Comparison of ENCODE assay signal across 8 mouse cellular contexts in the genomic region with DNA sequence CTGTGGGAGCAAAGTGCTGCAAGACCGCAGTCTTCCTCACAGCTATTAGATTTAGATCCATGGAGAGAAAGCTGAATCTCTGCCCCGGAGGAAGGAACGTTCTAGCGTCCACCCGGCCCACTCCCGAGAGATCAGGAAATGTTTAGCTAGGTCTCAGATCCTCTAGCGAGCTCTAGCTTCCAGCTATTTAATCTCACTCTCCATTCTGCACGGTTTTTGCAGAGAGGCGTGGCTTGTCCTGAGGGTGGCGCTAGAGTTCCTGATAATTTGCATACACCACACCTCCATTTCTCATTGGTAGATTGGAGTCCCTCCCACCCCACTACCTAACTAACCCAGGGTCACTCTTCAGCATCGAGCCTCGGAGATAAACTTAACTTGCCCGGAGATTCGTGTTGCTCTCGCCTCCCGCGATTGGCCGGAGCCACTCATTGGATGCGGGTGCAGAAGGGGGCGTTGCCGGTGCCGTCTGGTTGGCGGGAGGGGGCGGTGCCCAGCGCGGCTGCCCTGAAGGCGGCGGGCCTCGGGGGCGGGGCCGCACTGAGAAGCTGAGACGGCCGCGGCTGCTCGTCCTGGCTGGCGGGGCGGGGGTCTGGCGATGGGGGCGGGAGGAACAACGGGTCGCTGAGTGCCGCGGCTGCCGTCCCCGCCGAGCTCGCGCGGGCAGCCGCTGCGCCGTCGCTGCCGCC. TPM values are rescaled to one million over a fixed set of nuclear protein-coding genes. Genes with fewer than 3 reads are reported as not detected.
DNase-seq lines count a peak whose midpoint lies in the region; ATAC-seq and TF ChIP-seq lines count a peak whose summit lies in the region.

No protein-coding gene starts in this region.

- peak overlapping the region; percentile 95 for H3K4me3 ChIP-seq in E14TG2a.4 (replicated peaks; ENCODE audit: low read length)
- H3K4me3 ChIP-seq in forebrain, embryonic 12.5 days (replicated peaks), result peak overlapping the region; percentile 91
- H3K4me3 ChIP-seq in heart, postnatal 0 days (ENCODE audit: low read depth, low read length), result peak overlapping the region; percentile 84
- H3K4me3 ChIP-seq in liver, embryonic 16.5 days (ENCODE audit: low read depth, low read length), result peak overlapping the region; percentile 70
- H3K4me3 ChIP-seq in neural tube, embryonic 13.5 days, result peak overlapping the region; percentile 94
- peak overlapping the region; percentile 85 for H3K4me3 ChIP-seq in testis, adult 2 months (ENCODE audit: control insufficient read depth, low read depth, low read length)

- WGBS in forebrain, embryonic 12.5 days, result under 1% methylated on average over 53 of the region's 54 CpGs
- WGBS in heart, postnatal 0 days, result under 1% methylated on average over 34 of the region's 54 CpGs
- under 1% methylated on average over 54 of the region's 54 CpGs for WGBS in liver, embryonic 16.5 days (ENCODE audit: insufficient replicate concordance)
- WGBS in neural tube, embryonic 13.5 days, result under 1% methylated on average over 38 of the region's 54 CpGs

- peak overlapping the region; percentile 96 for H3K27ac ChIP-seq in forebrain, embryonic 12.5 days
- H3K27ac ChIP-seq in heart, postnatal 0 days (ENCODE audit: low read depth), result peak overlapping the region; percentile 93
- peak overlapping the region; percentile 77 for H3K27ac ChIP-seq in liver, embryonic 16.5 days (ENCODE audit: low read length)
- H3K27ac ChIP-seq in neural tube, embryonic 13.5 days (replicated peaks), result peak overlapping the region; percentile 97
- peak overlapping the region; percentile 88 for H3K27ac ChIP-seq in testis, adult 2 months (ENCODE audit: control insufficient read depth, insufficient read depth, low read depth, low read length)

- peaks cover 27% of the 10 kb centered on the region for H3K4me1 ChIP-seq in E14TG2a.4 (replicated peaks; ENCODE audit: low read depth, low read length)
- H3K4me1 ChIP-seq in forebrain, embryonic 12.5 days, result peaks cover 14% of the 10 kb centered on the region
- H3K4me1 ChIP-seq in heart, postnatal 0 days (ENCODE audit: control insufficient read depth, insufficient read depth), result 0 out of 2 replicates have a peak, but pooled peaks cover 6% of the 10 kb centered on the region
- peaks cover 10% of the 10 kb centered on the region for H3K4me1 ChIP-seq in liver, embryonic 16.5 days (ENCODE audit: control insufficient read depth, low read depth, low read length)
- peaks cover 32% of the 10 kb centered on the region for H3K4me1 ChIP-seq in neural tube, embryonic 13.5 days (replicated peaks)
- peaks cover 8% of the 10 kb centered on the region for H3K4me1 ChIP-seq in testis, adult 2 months (ENCODE audit: control insufficient read depth, insufficient read depth, low read length)

- TF ChIP-seq EP300 in heart, postnatal 0 days (IDR thresholded peaks at IDR 0.05; ENCODE audit: low read depth), result 0 out of 2 replicates have a peak, but pooled peaks have one; percentile 18

- H3K27me3 ChIP-seq in E14TG2a.4 (ENCODE audit: insufficient read depth, low read length), result no peaks in the 10 kb centered on the region
- no peaks in the 10 kb centered on the region for H3K27me3 ChIP-seq in forebrain, embryonic 12.5 days
- H3K27me3 ChIP-seq in heart, postnatal 0 days (ENCODE audit: control insufficient read depth, insufficient read depth, low read length), result no peaks in the 10 kb centered on the region
- H3K27me3 ChIP-seq in liver, embryonic 16.5 days (ENCODE audit: control insufficient read depth, insufficient read depth, low read depth, low read length), result peaks cover 15% of the 10 kb centered on the region
- no peaks in the 10 kb centered on the region for H3K27me3 ChIP-seq in neural tube, embryonic 13.5 days
- no peaks in the 10 kb centered on the region for H3K27me3 ChIP-seq in testis, adult 2 months (ENCODE audit: control insufficient read depth, insufficient read depth, low read length)

- peak overlapping the region; percentile 84 for H3K9ac ChIP-seq in forebrain, embryonic 12.5 days
- peak overlapping the region; percentile 71 for H3K9ac ChIP-seq in heart, postnatal 0 days (replicated peaks; ENCODE audit: low read depth, low read length)
- H3K9ac ChIP-seq in liver, embryonic 16.5 days (ENCODE audit: low read depth, low read length), result peak overlapping the region; percentile 65
- H3K9ac ChIP-seq in neural tube, embryonic 13.5 days, result peak overlapping the region; percentile 94

- H3K4me2 ChIP-seq in forebrain, embryonic 12.5 days, result peak overlapping the region; percentile 69
- peak overlapping the region; percentile 90 for H3K4me2 ChIP-seq in heart, postnatal 0 days (ENCODE audit: low read depth, low read length)
- peak overlapping the region; percentile 88 for H3K4me2 ChIP-seq in liver, embryonic 16.5 days (ENCODE audit: low read depth, low read length)
- peak overlapping the region; percentile 63 for H3K4me2 ChIP-seq in neural tube, embryonic 13.5 days

- TF ChIP-seq POLR2A in testis, adult 2 months (IDR thresholded peaks at IDR 0.05; ENCODE audit: control insufficient read depth, low read depth, low read length), result no peak

- no peaks in the 10 kb centered on the region for H3K36me3 ChIP-seq in E14TG2a.4 (ENCODE audit: insufficient read depth, low read length)
- no peaks in the 10 kb centered on the region for H3K36me3 ChIP-seq in forebrain, embryonic 12.5 days (replicated peaks)
- no peaks in the 10 kb centered on the region for H3K36me3 ChIP-seq in heart, postnatal 0 days (replicated peaks; ENCODE audit: control insufficient read depth, insufficient read depth, low read length)
- H3K36me3 ChIP-seq in liver, embryonic 16.5 days (ENCODE audit: control insufficient read depth, insufficient read depth), result no peaks in the 10 kb centered on the region
- H3K36me3 ChIP-seq in neural tube, embryonic 13.5 days, result no peaks in the 10 kb centered on the region
- no peaks in the 10 kb centered on the region for H3K36me3 ChIP-seq in testis, adult 2 months (ENCODE audit: control insufficient read depth, insufficient read depth, low read length)

- DNase-seq in c-Kit-positive CD71-positive TER-119-positive erythroid progenitor cells, embryonic 14.5 days (ENCODE audit: low spot score), result peak; percentile 92
- DNase-seq in heart, postnatal 0 days (ENCODE audit: low spot score), result peak; percentile 100
- DNase-seq in kidney, postnatal 4 days, result peak; percentile 98 to 99

- TF ChIP-seq CTCF in E14TG2a.4 (conservative IDR thresholded peaks at IDR 0.05; ENCODE audit: low read length), result peak; percentile 42
- TF ChIP-seq CTCF in heart, postnatal 0 days (IDR thresholded peaks at IDR 0.05; ENCODE audit: low read depth), result peak; percentile 68
- TF ChIP-seq CTCF in testis, adult 2 months (IDR thresholded peaks at IDR 0.05; ENCODE audit: control insufficient read depth, insufficient read depth, insufficient replicate concordance, low read depth, low read length), result peak; percentile 39; the same call in 1 of the 2 replicates

- peak; percentile 98 for ATAC-seq in forebrain, embryonic 12.5 days (ENCODE audit: low FRiP score)
- peak; percentile 97 for ATAC-seq in heart, postnatal 0 days (ENCODE audit: insufficient read depth, low read depth)
- ATAC-seq in liver, embryonic 16.5 days (ENCODE audit: low read depth), result peak; percentile 97
- ATAC-seq in neural tube, embryonic 13.5 days (ENCODE audit: low read depth), result peak; percentile 98

- H3K9me3 ChIP-seq in E14TG2a.4 (ENCODE audit: low read length), result no peaks in the 10 kb centered on the region
- H3K9me3 ChIP-seq in forebrain, embryonic 12.5 days, result no peaks in the 10 kb centered on the region
- no peaks in the 10 kb centered on the region for H3K9me3 ChIP-seq in heart, postnatal 0 days (replicated peaks; ENCODE audit: control insufficient read depth, low read length)
- H3K9me3 ChIP-seq in liver, embryonic 16.5 days (replicated peaks; ENCODE audit: control insufficient read depth, low read length), result no peaks in the 10 kb centered on the region
- no peaks in the 10 kb centered on the region for H3K9me3 ChIP-seq in neural tube, embryonic 13.5 days

RNA-seq across cellular contexts. Expression of gene Sesn3, which starts 1.1 kb away (rescaled TPM):
- polyA plus RNA-seq in forebrain, embryonic 12.5 days (2016; fragmentation: Nextera tagmentation; extraction: Ambion mirVana), result 20.3 and 20.7 TPM in 2 replicates
- total RNA-seq in heart, postnatal 0 days (2014; rRNA removed; ENCODE audit: low replicate concordance), result 8.1 and 17.0 TPM in 2 replicates
- 5.7 and 6.8 TPM in 2 replicates for polyA plus RNA-seq in heart, postnatal 0 days (2015; fragmentation: Nextera tagmentation; extraction: Ambion mirVana)
- polyA plus RNA-seq in liver, embryonic 16.5 days (2015; fragmentation: Nextera tagmentation; extraction: Ambion mirVana), result 1.5 and 1.8 TPM in 2 replicates
- polyA plus RNA-seq in neural tube, embryonic 13.5 days (2015; fragmentation: Nextera tagmentation; extraction: Ambion mirVana), result 18.8 and 24.4 TPM in 2 replicates
- polyA plus RNA-seq in testis, adult 2 months (2012; rRNA removed), result 12.7 and 14.1 TPM in 2 replicates

Comparison
In these comparisons a context has a peak if more than half of its experiments do, and no peak if none do; other contexts are left out.
1. Peak in every context shown above with its lines: DNase-seq, ATAC-seq, H3K4me3 ChIP-seq and H3K27ac ChIP-seq.